Mouse (Mus musculus): Measurements from ENCODE around the gene Ugt1a6a. TPM values are rescaled to one million over a fixed set of nuclear protein-coding genes. Genes with fewer than 3 reads are reported as not detected.
A peak's percentile ranks its signal among the peaks of the same experiment; 100 is the strongest.

Gene Ugt1a6a
- total RNA-seq, 1 experiment = not detected

DNA sequence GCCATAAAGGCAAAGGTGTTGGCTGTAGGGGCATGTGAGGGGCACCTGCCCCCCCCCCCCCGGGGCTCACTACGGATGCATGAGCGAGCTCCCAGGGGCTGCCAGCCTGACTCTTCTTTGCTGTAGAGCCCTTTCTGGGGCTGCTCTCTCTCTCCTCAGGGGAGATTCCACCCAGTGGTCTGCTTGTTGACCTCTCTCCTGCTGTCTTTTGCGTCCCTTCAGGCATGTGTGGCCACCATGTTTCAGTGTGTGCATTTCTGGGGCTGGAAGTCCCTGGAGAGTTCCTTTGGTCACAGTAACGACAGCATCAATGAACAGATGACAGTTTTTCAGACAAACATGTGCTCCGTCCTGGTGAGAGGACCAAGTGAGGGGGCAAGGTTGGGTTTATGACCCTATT, 123.8 kb downstream of the Ugt1a6a start:
- H3K4me3 ChIP-seq (ENCODE audit: insufficient read depth in 1 of 2, low read depth in 1 of 2, low read length in 2 of 2, poor library complexity in 1 of 2, severe bottlenecking in 1 of 2) = no peak overlapping the region
- in situ Hi-C loops (cut with MboI; ENCODE audit: low sequenced_read_pairs in 2 of 2, unreplicated experiment in 2 of 2) = no loop called here
- H3K36me3 ChIP-seq (ENCODE audit: control insufficient read depth, insufficient read depth, low read length, poor library complexity, severe bottlenecking) = peaks cover 14% of the 10 kb centered on the region
- TF ChIP-seq CHD2 (IDR thresholded peaks at IDR 0.05; ENCODE audit: low read depth, low read length) (no peak), HCFC1 (IDR thresholded peaks at IDR 0.05; ENCODE audit: borderline replicate concordance, insufficient read depth, low read length) (no peak), ZNF384 (IDR thresholded peaks at IDR 0.05; ENCODE audit: low read depth, low read length) (no peak), ZC3H11A (IDR thresholded peaks at IDR 0.05; ENCODE audit: borderline replicate concordance, low read depth, low read length) (no peak), MAFK (IDR thresholded peaks at IDR 0.05; ENCODE audit: insufficient read depth, low read depth, low read length) (no peak)
- H3K9me3 ChIP-seq (ENCODE audit: control insufficient read depth, insufficient read depth, low read depth, low read length) = no peaks in the 10 kb centered on the region
- peaks cover 3 to 4% of the 10 kb centered on the region in 2 experiments; a peak in 2 of 4 replicates for H3K4me1 ChIP-seq (ENCODE audit: control insufficient read depth in 2 of 2, insufficient read depth in 2 of 2, low read length in 2 of 2, poor library complexity in 1 of 2)
- H3K27ac ChIP-seq (ENCODE audit: insufficient read depth, low read depth, low read length, poor library complexity, severe bottlenecking) = no peak overlapping the region
- no peak for DNase-seq (ENCODE audit: low read depth, low spot score)
- H3K9ac ChIP-seq (ENCODE audit: insufficient read depth, low read depth, low read length, poor library complexity, severe bottlenecking) = no peak overlapping the region

DNA sequence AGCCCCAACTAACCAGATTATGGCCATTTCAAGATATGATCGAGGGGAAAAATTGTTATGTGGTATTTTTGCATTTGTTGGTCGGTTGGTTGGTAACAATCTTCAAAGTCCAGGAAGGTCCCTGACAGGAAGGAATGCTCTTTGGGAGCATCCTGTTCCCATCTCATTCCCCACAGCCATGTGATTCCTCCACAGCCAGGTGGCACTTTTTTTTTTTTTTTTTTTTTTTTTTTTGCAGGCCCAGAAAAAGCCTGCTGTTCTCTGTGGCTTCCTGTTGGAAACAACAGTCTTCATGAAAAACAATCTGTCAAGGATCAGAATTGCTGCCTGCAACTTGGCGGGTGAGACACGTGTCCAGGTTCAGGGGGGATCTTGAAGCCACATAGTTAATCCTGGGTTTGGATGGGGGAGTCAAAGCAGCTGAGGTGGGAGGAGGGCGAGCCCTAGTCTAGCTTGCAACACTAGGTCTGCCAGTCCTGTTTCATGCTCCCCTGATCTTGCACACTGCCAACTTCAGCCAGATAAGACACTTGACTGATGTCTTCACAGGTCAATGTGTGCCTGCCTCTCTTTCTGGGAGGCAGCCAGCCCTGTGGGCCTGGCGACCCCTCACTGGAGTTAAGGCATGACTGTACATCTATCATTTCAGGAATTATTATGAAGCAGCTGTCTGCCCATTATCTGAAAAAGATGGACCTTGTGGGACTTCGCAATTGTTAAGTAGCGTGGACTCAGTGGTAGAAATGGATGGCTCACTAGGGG, 124.5 kb downstream of the Ugt1a6a start:
- TF ChIP-seq ZNF384 (IDR thresholded peaks at IDR 0.05; ENCODE audit: low read depth, low read length) (peak; percentile 96), CHD2 (IDR thresholded peaks at IDR 0.05; ENCODE audit: low read depth, low read length) (no peak), HCFC1 (IDR thresholded peaks at IDR 0.05; ENCODE audit: borderline replicate concordance, insufficient read depth, low read length) (no peak)
- H3K4me1 ChIP-seq (ENCODE audit: control insufficient read depth in 2 of 2, insufficient read depth in 2 of 2, low read length in 2 of 2, poor library complexity in 1 of 2) = peaks cover 3 to 4% of the 10 kb centered on the region in 2 experiments; a peak in 2 of 4 replicates
- H3K9me3 ChIP-seq (ENCODE audit: control insufficient read depth, insufficient read depth, low read depth, low read length) = no peaks in the 10 kb centered on the region
- no peak for DNase-seq (ENCODE audit: low read depth, low spot score)
- in situ Hi-C loops (cut with MboI; ENCODE audit: low sequenced_read_pairs in 2 of 2, unreplicated experiment in 2 of 2) = no loop called here
- no peak overlapping the region for H3K4me3 ChIP-seq (ENCODE audit: insufficient read depth in 1 of 2, low read depth in 1 of 2, low read length in 2 of 2, poor library complexity in 1 of 2, severe bottlenecking in 1 of 2)
- H3K27ac ChIP-seq (ENCODE audit: insufficient read depth, low read depth, low read length, poor library complexity, severe bottlenecking) = no peak overlapping the region
- peaks cover 19% of the 10 kb centered on the region for H3K36me3 ChIP-seq (ENCODE audit: control insufficient read depth, insufficient read depth, low read length, poor library complexity, severe bottlenecking)
- no peak overlapping the region for H3K9ac ChIP-seq (ENCODE audit: insufficient read depth, low read depth, low read length, poor library complexity, severe bottlenecking)

DNA sequence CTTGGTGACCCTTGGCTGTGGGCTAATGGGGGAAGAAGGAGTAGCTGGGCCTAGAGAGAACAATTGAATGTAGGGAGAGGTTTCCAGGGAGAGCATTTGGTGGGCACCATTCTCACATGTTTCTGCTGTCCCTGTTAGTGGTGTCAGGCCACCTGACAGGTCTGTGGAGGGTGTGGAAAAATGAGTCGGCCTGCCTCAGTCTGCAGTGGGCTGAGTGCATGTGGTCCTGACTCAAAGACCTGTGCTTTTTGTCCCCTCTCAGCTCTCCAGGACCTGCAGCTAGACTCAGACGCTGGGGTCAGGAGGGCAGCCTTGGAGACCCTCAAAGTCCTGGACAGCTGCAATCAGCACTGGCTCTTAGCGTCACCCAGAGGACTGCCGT, 125.0 kb downstream of the Ugt1a6a start:
- Histone ChIP-seq H3K4me3 (ENCODE audit: insufficient read depth in 1 of 2, low read depth in 1 of 2, low read length in 2 of 2, poor library complexity in 1 of 2, severe bottlenecking in 1 of 2) (no peak overlapping the region), H3K4me1 (ENCODE audit: control insufficient read depth in 2 of 2, insufficient read depth in 2 of 2, low read length in 2 of 2, poor library complexity in 1 of 2) (peaks cover 3 to 4% of the 10 kb centered on the region in 2 experiments; a peak in 2 of 4 replicates), H3K27ac (ENCODE audit: insufficient read depth, low read depth, low read length, poor library complexity, severe bottlenecking) (no peak overlapping the region), H3K9ac (ENCODE audit: insufficient read depth, low read depth, low read length, poor library complexity, severe bottlenecking) (no peak overlapping the region), H3K9me3 (ENCODE audit: control insufficient read depth, insufficient read depth, low read depth, low read length) (no peaks in the 10 kb centered on the region), H3K36me3 (ENCODE audit: control insufficient read depth, insufficient read depth, low read length, poor library complexity, severe bottlenecking) (peaks cover 24% of the 10 kb centered on the region)
- DNase-seq (ENCODE audit: low read depth, low spot score) = no peak
- TF ChIP-seq HCFC1 (IDR thresholded peaks at IDR 0.05; ENCODE audit: borderline replicate concordance, insufficient read depth, low read length) (no peak), CHD2 (IDR thresholded peaks at IDR 0.05; ENCODE audit: low read depth, low read length) (no peak), MAFK (IDR thresholded peaks at IDR 0.05; ENCODE audit: insufficient read depth, low read depth, low read length) (no peak), ZNF384 (IDR thresholded peaks at IDR 0.05; ENCODE audit: low read depth, low read length) (no peak), ZC3H11A (IDR thresholded peaks at IDR 0.05; ENCODE audit: borderline replicate concordance, low read depth, low read length) (no peak)
- in situ Hi-C loops (cut with MboI; ENCODE audit: low sequenced_read_pairs in 2 of 2, unreplicated experiment in 2 of 2) = no loop called here

DNA sequence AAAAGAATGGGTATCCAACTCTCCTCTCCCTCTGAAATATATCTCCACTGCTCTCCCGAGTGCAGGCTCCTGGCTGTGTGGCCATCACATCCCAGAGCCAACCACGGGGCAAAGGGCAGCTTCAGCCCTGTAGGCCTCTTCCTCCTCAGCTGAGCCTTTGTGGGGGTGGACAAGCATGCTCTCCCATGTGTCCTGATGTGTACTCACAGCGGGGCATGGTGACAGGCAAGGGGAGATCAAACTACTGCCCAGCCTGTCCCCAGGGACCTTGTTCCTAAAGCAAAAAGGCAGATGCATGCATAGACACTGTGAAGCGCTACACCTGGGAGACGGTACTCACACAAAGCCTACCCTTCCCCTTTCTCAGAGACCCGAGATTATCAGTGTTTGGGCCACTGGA, 125.5 kb downstream of the Ugt1a6a start:
- DNase-seq (ENCODE audit: low read depth, low spot score) = no peak
- Histone ChIP-seq H3K36me3 (ENCODE audit: control insufficient read depth, insufficient read depth, low read length, poor library complexity, severe bottlenecking) (peaks cover 29% of the 10 kb centered on the region), H3K9me3 (ENCODE audit: control insufficient read depth, insufficient read depth, low read depth, low read length) (no peaks in the 10 kb centered on the region), H3K4me1 (ENCODE audit: control insufficient read depth in 2 of 2, insufficient read depth in 2 of 2, low read length in 2 of 2, poor library complexity in 1 of 2) (peaks cover 3 to 4% of the 10 kb centered on the region in 2 experiments; a peak in 2 of 4 replicates), H3K9ac (ENCODE audit: insufficient read depth, low read depth, low read length, poor library complexity, severe bottlenecking) (no peak overlapping the region), H3K4me3 (ENCODE audit: insufficient read depth in 1 of 2, low read depth in 1 of 2, low read length in 2 of 2, poor library complexity in 1 of 2, severe bottlenecking in 1 of 2) (no peak overlapping the region), H3K27ac (ENCODE audit: insufficient read depth, low read depth, low read length, poor library complexity, severe bottlenecking) (no peak overlapping the region; the same call in 1 of the 2 replicates)
- in situ Hi-C loops (cut with MboI; ENCODE audit: low sequenced_read_pairs in 2 of 2, unreplicated experiment in 2 of 2) = no loop called here
- TF ChIP-seq MAFK (IDR thresholded peaks at IDR 0.05; ENCODE audit: insufficient read depth, low read depth, low read length) (no peak), HCFC1 (IDR thresholded peaks at IDR 0.05; ENCODE audit: borderline replicate concordance, insufficient read depth, low read length) (no peak), CHD2 (IDR thresholded peaks at IDR 0.05; ENCODE audit: low read depth, low read length) (no peak)

Data from ES-E14 (cell line).